Mouse (Mus musculus) small intestine, adult 2 months (tissue): Measurements from ENCODE around the gene Nrxn1.

ENCODE experiments used
- CTCF ChIP-seq: fragments of 200-500 bp; IDR thresholded peaks from 2 replicates; pipeline ENCODE4 v1.5.1; 2012; ENCODE audit warnings: low read depth, mild to moderate bottlenecking, control low read depth, inconsistent platforms, low read length, moderate library complexity, mixed read lengths; ENCODE audit not compliant: insufficient replicate concordance, insufficient read length; ENCODE audit errors: extremely low read depth
- POLR2A ChIP-seq: fragments of 200-500 bp; IDR thresholded peaks from 2 replicates; pipeline ENCODE4 v1.6.1; 2012; ENCODE audit warnings: low read depth, mild to moderate bottlenecking, control low read depth, inconsistent platforms, low read length, moderate library complexity

- TF ChIP-seq CTCF (no peak), POLR2A (no peak)
Measured at GRCm38 (mm10) chr17:90452770-90453169, 640.1 kb downstream of the Nrxn1 start.
